Mouse (Mus musculus) olfactory bulb, adult 2 months (tissue): Measurements from ENCODE around the gene Camta1.

Experiments used
- CTCF ChIP-seq: fragments of 200-500 bp; IDR thresholded peaks from 2 replicates; pipeline ENCODE4 v1.5.1; 2012; ENCODE audit warnings: low read depth, mild to moderate bottlenecking, low read length, moderate library complexity; ENCODE audit not compliant: insufficient read depth
- POLR2A ChIP-seq: fragments of 200-500 bp; IDR thresholded peaks from 2 replicates; pipeline ENCODE4 v1.6.1; 2012; ENCODE audit warnings: mild to moderate bottlenecking, low read depth, low read length, moderate library complexity; ENCODE audit not compliant: insufficient read depth

DNA sequence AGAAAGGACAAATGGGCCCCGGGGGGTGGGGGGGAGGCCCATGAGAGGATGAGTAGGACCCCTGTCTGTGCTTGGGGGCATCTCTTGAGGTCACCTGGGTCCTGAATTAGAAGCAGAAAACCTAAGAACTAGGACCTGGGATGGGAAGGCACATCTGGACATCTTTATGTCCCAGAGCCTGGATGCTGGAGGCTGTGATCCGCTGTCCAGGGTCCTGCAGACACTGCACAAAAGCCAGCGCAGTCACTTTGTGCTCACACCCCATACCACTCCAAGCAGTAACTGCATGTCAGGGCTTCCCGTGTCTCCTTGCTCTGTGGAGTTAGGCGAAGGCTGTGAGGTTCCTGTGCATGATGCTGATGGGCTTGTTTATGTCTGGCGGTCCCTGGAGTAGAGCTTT, 699.8 kb downstream of the Camta1 start:
- TF ChIP-seq CTCF (no peak), POLR2A (no peak)
